Mouse (Mus musculus) natural killer cell, adult 2 months (primary cell): Measurements from ENCODE around the gene Ikzf4.

Experiments
- DNase-seq, 2 experiments: peaks; one replicate each; pipeline ENCODE4 v3.0.0; 2022; ENCODE audit warnings: low spot score in 2 of 2

The Ikzf4 gene

DNA sequence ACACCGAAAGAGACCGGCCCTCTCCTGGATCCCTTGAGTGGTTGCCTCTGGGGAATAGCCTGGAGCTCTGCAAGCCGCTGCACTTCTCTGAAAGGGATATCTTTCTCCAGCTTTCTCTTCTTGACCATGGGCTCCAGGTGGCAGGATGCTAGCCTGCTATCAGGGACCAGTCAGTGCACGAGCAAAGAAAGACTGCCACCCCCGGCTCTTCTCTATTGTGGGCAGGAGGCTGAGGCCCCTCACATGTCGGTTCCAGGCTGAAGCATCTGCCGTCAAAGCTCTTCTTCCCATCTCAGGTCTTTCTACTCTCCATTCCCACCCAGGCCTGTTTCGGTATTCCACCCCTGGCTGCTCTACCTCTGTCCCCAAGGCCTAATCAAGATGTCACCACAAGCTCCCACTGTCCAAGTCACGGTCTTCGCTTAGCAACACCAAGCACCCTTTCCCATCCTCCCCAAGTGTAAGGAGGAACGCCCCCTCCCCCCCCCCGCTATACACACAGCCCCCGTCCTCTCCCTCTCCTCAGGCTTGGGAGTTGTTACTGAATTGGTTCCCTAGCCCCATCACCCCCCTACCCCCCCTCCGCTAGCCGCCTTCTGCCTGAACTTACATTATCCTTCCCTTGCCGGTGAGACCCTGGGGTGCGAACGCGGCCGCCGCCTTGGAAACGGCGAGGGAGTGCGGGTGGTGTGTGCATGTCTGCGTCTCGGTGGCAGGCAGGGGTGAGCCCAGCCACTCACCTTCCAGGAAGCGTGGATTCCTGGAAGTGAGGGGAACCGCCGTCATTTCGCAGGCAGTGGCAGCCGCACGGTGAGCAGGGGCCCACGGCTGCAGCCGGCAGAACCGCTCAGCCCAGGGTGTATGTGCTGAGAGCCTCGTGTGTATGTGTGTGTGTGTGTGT is at the start of gene Ikzf4:
TSS of gene Ikzf4 (minus strand) at position 881 of the 901 bp plus-strand sequence.
- DNase-seq = no peak

GRCm38 (mm10) chr10:128695411-128695991 is 49.7 kb upstream of the Ikzf4 start:
- no peak for DNase-seq

- peak; percentile 10 to 37 for DNase-seq
Observed at GRCm38 (mm10) chr10:128674469-128675008, 28.7 kb upstream of the Ikzf4 start.

- peak; percentile 58 to 73 for DNase-seq
Observed at GRCm38 (mm10) chr10:128673763-128674468, 28.1 kb upstream of the Ikzf4 start, which contains the start of gene Suox. Suox (minus strand) TSS chr10:128674073.

- no peak for DNase-seq
Observed at GRCm38 (mm10) chr10:128671148-128671547, 25.4 kb upstream of the Ikzf4 start.

GRCm38 (mm10) chr10:128668790-128669672 is 23.2 kb upstream of the Ikzf4 start:
- DNase-seq = peak in 1 of 2 experiments; percentile 41

DNA sequence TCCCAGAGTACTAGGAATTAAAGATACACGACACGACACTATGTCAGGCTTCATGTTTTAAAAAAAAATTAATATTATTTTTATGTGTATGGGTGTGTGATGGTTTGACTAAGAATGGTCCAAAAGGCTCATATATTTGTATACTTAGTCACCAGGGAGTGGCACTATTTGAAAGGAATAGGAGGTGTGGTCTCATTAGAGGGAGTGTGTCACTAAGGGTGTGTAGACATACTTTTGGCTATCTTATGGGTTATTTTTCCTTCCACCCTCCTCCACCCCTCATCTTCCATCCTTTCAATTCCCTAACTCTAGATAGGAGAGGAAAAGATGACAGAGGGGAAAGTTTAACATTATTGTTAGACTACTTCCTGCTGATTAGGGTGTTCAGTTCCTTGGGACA is 20.0 kb upstream of the Ikzf4 start:
- no peak for DNase-seq

DNA sequence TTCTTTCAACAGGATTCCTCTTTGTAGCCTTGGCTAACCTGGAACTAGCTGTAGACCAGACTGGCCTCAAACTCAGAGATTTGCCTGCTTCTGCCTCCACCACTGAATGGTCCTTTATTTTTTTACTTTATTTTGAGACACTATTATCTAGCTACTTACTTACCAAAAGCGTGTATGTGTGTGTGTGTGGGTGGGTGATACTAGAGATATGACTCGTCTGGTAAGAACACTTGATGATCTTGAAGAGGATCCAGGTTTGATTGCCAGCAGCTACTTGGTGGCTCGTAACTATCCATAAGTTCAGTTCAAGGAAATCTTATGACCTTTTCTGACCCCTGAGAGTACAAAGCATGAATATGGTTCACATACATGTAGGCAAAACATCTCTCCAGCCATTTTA is 19.5 kb upstream of the Ikzf4 start:
- DNase-seq = no peak

- no peak for DNase-seq
Observed at GRCm38 (mm10) chr10:128664808-128665207, 19.0 kb upstream of the Ikzf4 start.

DNA sequence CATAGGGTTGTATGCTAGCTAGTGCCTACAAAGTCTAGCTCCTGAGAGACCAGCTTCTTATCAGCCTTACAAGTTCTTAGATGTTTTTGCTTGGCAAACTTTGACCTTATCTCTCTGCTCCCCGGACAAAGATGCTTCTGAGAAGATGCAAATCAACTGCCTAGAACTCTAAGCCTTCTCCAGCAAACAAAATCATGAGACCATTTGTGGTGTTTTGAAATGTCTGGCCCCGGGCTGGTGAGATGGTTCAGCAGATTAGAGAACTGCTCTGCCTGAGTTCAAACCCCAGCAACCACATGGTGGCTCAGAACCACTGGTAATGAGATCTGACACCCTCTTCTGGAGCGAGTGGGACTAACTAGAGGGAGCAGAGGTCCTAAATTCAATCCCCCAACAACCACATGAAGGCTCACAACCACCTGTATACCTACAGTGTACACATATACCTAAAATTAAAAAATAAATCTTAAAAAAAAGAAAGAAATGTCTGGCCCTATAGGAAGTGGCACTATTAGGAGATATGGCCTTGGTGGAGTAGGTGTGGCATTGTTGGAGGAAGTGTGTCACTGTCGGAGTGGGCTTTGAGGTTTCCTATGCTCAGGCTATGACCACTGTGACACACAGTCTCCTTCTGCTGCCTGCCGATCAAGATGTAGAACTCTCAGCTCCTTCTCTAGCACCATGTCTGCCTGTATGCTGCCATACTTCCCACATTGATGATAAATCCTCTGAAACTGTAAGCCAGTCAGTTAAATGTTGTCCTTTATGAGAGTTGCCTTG is 17.8 kb upstream of the Ikzf4 start:
- peak in 1 of 2 experiments; percentile 9 for DNase-seq

- no peak for DNase-seq
Observed at GRCm38 (mm10) chr10:128662465-128662864, 16.7 kb upstream of the Ikzf4 start.

- DNase-seq = no peak
Observed at GRCm38 (mm10) chr10:128659490-128659889, 13.7 kb upstream of the Ikzf4 start.

GRCm38 (mm10) chr10:128657844-128658243 is 12.1 kb upstream of the Ikzf4 start:
- no peak for DNase-seq

DNA sequence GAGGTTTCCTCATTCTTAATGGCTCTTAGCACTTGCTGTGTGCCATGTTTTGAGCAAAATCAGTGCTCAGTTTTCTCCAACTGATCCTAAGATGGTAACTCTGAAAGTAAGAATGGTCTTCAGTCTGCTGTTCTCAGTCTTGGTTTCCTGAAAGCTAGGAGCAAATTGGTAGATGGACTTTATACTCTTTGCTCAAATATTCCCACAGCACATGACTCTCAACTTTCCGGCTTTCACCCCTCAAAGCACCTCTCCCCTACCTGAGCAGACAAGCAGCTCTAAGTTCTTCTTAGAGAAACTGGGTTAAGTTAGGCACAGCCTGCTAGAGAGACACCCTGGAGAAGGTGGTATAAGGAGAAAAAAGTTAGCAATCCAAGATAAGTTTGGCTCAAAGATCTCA is 10.9 kb upstream of the Ikzf4 start:
- no peak for DNase-seq

DNA sequence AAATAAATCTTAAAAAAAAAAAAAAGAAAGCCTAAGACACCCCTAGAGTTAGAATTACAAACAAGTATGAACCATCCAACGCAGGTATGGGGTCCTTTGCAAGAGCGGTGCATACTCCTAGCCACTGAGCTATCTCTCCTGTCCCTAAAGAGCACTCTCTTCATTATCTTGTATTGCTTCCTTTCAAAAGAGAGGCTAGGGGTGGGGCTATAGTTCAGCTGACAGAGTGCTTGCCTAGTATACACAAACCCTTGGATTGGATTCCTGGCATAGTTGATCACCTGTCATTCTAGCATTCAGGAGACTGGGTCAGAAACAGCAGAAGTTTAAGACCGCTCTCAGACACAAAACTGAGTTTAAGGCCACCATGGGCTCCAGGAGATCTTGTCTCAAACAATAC is 9.5 kb upstream of the Ikzf4 start:
- DNase-seq = no peak

- DNase-seq = no peak
Observed at GRCm38 (mm10) chr10:128653866-128654265, 8.1 kb upstream of the Ikzf4 start.

DNA sequence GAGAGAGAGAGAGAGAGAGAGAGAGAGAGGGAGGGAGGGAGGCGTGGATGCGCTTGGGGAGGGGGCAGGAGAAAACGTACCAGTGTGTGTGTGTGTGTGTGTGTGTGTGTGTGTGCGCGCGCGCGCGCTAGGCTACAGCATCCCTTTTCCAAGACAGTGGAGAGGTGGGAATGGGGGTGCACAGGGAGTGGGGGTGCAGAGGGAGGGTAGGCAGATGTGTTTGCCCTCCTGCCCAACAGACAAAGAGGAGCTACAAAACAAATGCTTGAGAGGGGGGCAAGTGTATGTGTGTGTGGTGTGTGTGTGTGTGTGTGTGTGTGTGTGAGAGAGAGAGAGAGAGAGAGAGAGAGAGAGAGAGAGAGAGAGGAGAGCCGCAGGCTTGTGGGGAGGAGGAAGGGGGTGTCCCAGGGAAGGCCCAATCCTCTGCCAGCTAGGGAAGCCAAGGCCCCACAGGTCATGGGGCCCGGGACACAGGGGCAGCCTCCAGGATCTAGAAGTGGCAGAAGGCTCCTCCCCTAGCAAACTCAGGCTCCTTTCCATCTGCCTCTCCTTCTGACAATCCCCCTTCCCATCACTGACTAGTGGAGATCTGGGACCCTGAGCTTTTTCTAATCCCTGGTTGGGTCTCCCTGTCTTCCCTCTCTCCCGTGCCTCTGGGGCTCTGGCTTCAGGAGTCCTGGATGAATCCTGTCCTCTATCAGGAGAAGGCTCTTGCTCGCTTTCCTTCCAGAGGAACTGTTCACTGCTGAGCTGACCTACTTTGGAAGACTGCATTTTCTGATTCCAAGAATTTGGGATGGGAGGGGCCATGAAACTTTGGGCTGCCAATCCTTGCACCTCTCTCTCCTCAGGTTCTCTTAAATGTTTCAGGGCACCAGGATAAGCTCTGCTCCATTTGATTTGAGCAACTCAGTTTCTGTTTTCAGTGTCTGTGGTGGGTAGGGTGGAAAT is 623 bp upstream of the Ikzf4 start:
- no peak for DNase-seq

DNA sequence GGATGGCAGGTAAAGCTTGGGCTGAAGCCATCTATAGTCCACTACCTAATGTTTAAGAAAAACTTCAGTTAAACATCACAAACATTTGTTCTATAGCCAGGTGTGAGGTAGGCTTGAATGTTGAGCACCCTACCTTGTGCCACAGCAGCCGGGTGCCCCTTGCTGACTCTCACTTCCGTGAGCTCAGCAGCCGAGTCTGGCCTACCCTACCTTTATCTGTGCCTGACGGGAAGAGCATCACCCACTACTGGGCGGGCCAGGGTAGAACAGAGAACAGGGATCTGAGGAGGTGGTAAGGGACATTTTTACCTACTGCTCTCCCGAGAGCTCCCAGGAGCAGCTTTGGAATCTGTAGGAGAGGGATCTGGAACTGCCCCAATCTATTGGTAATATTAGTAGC is 3.0 kb downstream of the Ikzf4 start:
- DNase-seq = no peak

GRCm38 (mm10) chr10:128641871-128642270 is 3.9 kb downstream of the Ikzf4 start:
- no peak for DNase-seq
